Mouse (Mus musculus) small intestine, adult 2 months (tissue): ENCODE measurements around the gene Myl3. TPM values are rescaled to one million over a fixed set of nuclear protein-coding genes. Genes with fewer than 3 reads are reported as not detected.

Experiments used
- H3K27ac ChIP-seq: fragments of 200-500 bp; 2 replicates; pipeline ENCODE4 v1.5.1; 2012; ENCODE audit warnings: low read depth, low read length, control low read depth, inconsistent platforms; ENCODE audit not compliant: insufficient read depth
- H3K27me3 ChIP-seq: fragments of 200-500 bp; 2 replicates; pipeline ENCODE4 v1.6.1; 2012; ENCODE audit warnings: mild to moderate bottlenecking, moderate library complexity, low read length, inconsistent platforms; ENCODE audit not compliant: control insufficient read depth, insufficient read depth
- H3K36me3 ChIP-seq: fragments of 200-500 bp; 2 replicates; pipeline ENCODE4 v1.6.1; 2012; ENCODE audit warnings: mild to moderate bottlenecking, low read length, control low read depth, inconsistent platforms; ENCODE audit not compliant: control insufficient read depth, insufficient read depth
- H3K4me1 ChIP-seq: fragments of 200-500 bp; 2 replicates; pipeline ENCODE4 v1.6.1; 2012; ENCODE audit warnings: low read length, inconsistent platforms, mixed read lengths; ENCODE audit not compliant: control insufficient read depth, insufficient read depth, insufficient read length
- H3K4me3 ChIP-seq: fragments of 200-500 bp; 2 replicates; pipeline ENCODE4 v1.5.1; 2012; ENCODE audit warnings: low read depth, mild to moderate bottlenecking, control low read depth, inconsistent platforms, low read length, moderate library complexity
- CTCF ChIP-seq: fragments of 200-500 bp; IDR thresholded peaks from 2 replicates; pipeline ENCODE4 v1.5.1; 2012; ENCODE audit warnings: low read depth, mild to moderate bottlenecking, control low read depth, inconsistent platforms, low read length, moderate library complexity, mixed read lengths; ENCODE audit not compliant: insufficient replicate concordance, insufficient read length; ENCODE audit errors: extremely low read depth
- POLR2A ChIP-seq: fragments of 200-500 bp; IDR thresholded peaks from 2 replicates; pipeline ENCODE4 v1.6.1; 2012; ENCODE audit warnings: low read depth, mild to moderate bottlenecking, control low read depth, inconsistent platforms, low read length, moderate library complexity
- WGBS: fragments of 180-500 bp; shearing (Covaris S2); methylation state at CpG from one replicate; pipeline ENCODE4 v1.1.7; 2018; 5-methylcytosine and 5-hydroxymethylcytosine counted together
- polyA plus RNA-seq: library from polyadenylated mRNA; depleted of rRNA; stranded (reverse); fragments of >200 nt; gene quantifications from 2 replicates; pipeline ENCODE4 v1.2.3, GENCODE M21; 2012

Gene Myl3
- polyA plus RNA-seq, 1 experiment, result not detected

- Histone ChIP-seq H3K4me3 (no peak overlapping the region), H3K27me3 (no peaks in the 10 kb centered on the region; the same call in 1 of the 2 replicates), H3K4me1 (peaks cover 6% of the 10 kb centered on the region), H3K36me3 (no peaks in the 10 kb centered on the region), H3K27ac (no peak overlapping the region)
- TF ChIP-seq POLR2A, result no peak
- peak; percentile 59; the same call in 1 of the 2 replicates for TF ChIP-seq CTCF
- 14% methylated on average over 8 of the region's 8 CpGs for whole genome bisulfite sequencing
These were observed 11.8 kb upstream of the Myl3 start for GRCm38 (mm10) chr9:110729841-110730240.

DNA sequence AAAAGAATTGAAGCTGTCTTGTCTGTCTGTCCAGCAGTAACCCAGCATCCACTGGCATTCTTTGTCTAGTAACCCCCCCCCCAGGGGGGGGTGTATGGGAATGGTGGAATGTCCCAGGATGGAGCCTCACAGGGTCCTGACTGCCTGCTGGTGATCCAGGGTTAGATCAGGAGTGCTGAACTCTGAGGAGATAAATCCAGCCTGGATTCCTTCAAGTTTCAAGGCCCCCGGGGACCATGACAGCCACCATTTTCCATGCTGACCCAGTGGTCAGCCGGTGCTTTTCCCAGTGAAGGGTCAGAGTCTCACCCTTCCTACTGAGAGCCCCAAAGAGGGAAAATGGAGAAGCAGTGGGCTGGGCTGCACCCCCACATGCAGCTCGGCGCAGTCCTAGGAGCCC is 9.8 kb upstream of the Myl3 start:
- Histone ChIP-seq H3K36me3 (no peaks in the 10 kb centered on the region), H3K27ac (no peak overlapping the region), H3K4me3 (no peak overlapping the region), H3K4me1 (peaks cover 6% of the 10 kb centered on the region), H3K27me3 (peaks cover 3% of the 10 kb centered on the region; the same call in 1 of the 2 replicates)
- no peak for TF ChIP-seq POLR2A
- TF ChIP-seq CTCF, result no peak
- WGBS, result 69% methylated on average over 4 of the region's 4 CpGs

- Histone ChIP-seq H3K4me3 (peak overlapping the region; percentile 60), H3K27ac (no peak overlapping the region), H3K36me3 (no peaks in the 10 kb centered on the region), H3K4me1 (peaks cover 6% of the 10 kb centered on the region), H3K27me3 (peaks cover 3% of the 10 kb centered on the region; the same call in 1 of the 2 replicates)
- under 1% methylated on average over 26 of the region's 26 CpGs for WGBS
- no peak for TF ChIP-seq POLR2A
- no peak for TF ChIP-seq CTCF
These were observed 9.0 kb upstream of the Myl3 start for GRCm38 (mm10) chr9:110732623-110733022.

- Histone ChIP-seq H3K4me3 (peak overlapping the region; percentile 60), H3K27me3 (peaks cover 3% of the 10 kb centered on the region; the same call in 1 of the 2 replicates), H3K36me3 (no peaks in the 10 kb centered on the region), H3K4me1 (peaks cover 6% of the 10 kb centered on the region), H3K27ac (0 out of 2 replicates have a peak overlapping the region, but pooled peaks have one; percentile 2)
- 7% methylated on average over 8 of the region's 8 CpGs for WGBS
- TF ChIP-seq POLR2A (no peak), CTCF (no peak)
These were observed 8.6 kb upstream of the Myl3 start for GRCm38 (mm10) chr9:110733102-110733501.

GRCm38 (mm10) chr9:110734154-110734553 is 7.5 kb upstream of the Myl3 start:
- no peak overlapping the region for H3K4me3 ChIP-seq
- no peaks in the 10 kb centered on the region for H3K36me3 ChIP-seq
- WGBS, result 72% methylated on average over 7 of the region's 7 CpGs
- H3K27ac ChIP-seq, result no peak overlapping the region
- peaks cover 6% of the 10 kb centered on the region for H3K4me1 ChIP-seq
- no peak for TF ChIP-seq CTCF
- TF ChIP-seq POLR2A, result no peak
- peaks cover 3% of the 10 kb centered on the region; the same call in 1 of the 2 replicates for H3K27me3 ChIP-seq

GRCm38 (mm10) chr9:110736362-110736761 is 5.3 kb upstream of the Myl3 start:
- TF ChIP-seq CTCF (no peak), POLR2A (no peak)
- H3K36me3 ChIP-seq, result no peaks in the 10 kb centered on the region
- 67% methylated on average over 8 of the region's 9 CpGs for WGBS
- no peak overlapping the region for H3K4me3 ChIP-seq
- peaks cover 10% of the 10 kb centered on the region for H3K27me3 ChIP-seq
- no peak overlapping the region for H3K27ac ChIP-seq
- peaks cover 6% of the 10 kb centered on the region for H3K4me1 ChIP-seq

DNA sequence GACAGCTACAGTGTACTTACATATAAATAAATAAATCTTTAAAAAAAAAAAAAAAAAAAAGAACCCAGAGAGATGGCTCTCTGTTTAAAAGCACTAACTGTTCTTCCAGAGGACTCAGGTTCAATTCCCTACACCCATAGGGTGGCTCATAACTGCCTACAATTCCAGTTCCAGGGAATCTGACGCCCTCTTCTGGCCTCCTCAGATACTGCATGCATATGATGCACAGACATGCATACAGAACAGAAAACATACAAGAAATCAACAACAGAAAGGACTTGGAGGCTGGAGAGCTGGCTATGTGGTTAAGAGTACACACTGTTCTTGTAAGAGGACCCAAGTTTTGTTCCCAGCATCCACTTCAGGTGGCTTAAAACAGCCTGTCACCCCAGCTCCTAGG is 3.6 kb upstream of the Myl3 start:
- 28% methylated on average over 1 of the region's 1 CpGs for WGBS
- Histone ChIP-seq H3K4me1 (peaks cover 2% of the 10 kb centered on the region; the same call in 1 of the 2 replicates), H3K27me3 (peaks cover 27% of the 10 kb centered on the region), H3K36me3 (no peaks in the 10 kb centered on the region), H3K27ac (no peak overlapping the region), H3K4me3 (no peak overlapping the region)
- no peak for TF ChIP-seq CTCF
- TF ChIP-seq POLR2A, result no peak
